Mouse (Mus musculus): ENCODE data around the gene Limk1.

The Limk1 gene

DNA sequence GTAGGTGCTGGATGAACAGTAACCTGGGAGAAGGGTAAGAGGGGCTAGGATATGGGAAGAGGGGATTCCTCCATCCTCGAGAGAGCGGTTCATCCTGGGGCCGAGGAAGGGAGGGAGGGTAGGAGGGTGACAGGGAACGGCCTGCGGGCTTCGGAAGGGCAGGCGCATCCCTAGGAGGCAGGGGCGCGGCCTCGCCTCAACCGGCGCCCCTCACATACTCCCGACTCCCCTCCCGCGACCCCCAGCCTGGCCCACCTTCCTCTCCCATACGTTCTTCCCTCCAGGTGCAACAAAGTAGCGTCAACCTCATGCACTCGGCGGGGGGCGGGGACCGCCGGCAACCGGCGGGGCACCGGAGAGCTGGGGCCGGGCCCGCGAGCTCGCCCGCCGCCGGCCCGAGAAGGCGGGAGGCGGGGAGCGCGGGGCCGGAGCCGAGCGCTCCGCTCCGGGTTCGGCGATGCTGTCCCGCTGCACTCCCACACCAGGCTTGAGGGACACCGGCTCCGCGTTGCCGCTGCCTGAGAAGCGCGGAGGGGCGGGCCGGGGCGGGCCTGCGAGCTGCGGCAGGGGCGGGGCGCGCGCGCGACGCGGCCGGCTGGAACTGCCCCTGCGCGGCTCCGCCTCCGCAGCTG, at the start of gene Limk1:
Limk1 (minus strand) TSS at position 513 of the 632 bp plus-strand sequence.
- DNase-seq: no peak

- no peak for DNase-seq
Observed at GRCm38 (mm10) chr5:134734920-134735319, 46.5 kb upstream of the Limk1 start.

DNA sequence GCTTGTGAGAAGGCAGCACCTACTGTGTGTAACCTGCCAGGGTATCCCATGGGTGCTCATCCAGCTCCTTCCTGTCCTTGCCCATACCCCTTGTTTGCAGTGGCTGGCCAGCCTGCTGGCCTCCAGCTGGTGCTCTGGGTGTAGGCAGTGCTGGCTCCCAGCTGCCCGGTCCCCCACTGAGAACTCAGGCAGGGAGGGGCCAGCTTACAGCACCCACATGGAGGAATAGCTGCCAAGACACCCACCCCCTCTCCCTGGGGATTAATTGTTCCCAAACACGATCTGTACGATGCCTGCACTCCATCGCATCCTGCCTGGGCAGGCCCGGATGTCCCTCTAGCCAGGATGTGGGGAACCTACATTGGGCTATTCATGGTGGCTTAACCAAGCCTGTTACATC, 45.7 kb upstream of the Limk1 start:
- DNase-seq: no peak

GRCm38 (mm10) chr5:134733241-134733640, 44.8 kb upstream of the Limk1 start:
- no peak for DNase-seq

GRCm38 (mm10) chr5:134729124-134729523, 40.7 kb upstream of the Limk1 start:
- peak in 1 of 2 experiments; percentile 39 for DNase-seq

GRCm38 (mm10) chr5:134728535-134728934, 40.1 kb upstream of the Limk1 start:
- DNase-seq: no peak

- no peak for DNase-seq
Observed at GRCm38 (mm10) chr5:134727001-134727639, 38.7 kb upstream of the Limk1 start.

DNA sequence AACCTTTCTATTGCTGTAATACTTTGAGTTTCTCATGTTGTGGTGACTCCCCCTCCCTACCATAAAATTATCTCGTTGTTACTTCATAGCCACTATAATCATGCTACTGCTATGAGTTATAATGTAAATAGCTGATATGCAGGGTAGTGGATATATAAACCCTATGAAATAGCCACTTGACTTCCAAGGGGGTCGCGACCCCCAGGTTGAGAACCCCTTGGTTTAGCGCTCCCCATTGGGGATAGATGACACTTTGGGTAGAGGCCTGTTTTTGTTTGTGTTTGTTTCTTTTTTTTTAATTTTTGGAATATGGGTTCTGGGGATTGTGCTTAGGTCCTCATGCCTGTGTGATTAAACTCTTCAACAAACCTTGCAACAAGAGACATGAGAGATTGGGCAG, 36.9 kb upstream of the Limk1 start:
- no peak for DNase-seq

GRCm38 (mm10) chr5:134720058-134720457, 31.7 kb upstream of the Limk1 start:
- DNase-seq: no peak

DNA sequence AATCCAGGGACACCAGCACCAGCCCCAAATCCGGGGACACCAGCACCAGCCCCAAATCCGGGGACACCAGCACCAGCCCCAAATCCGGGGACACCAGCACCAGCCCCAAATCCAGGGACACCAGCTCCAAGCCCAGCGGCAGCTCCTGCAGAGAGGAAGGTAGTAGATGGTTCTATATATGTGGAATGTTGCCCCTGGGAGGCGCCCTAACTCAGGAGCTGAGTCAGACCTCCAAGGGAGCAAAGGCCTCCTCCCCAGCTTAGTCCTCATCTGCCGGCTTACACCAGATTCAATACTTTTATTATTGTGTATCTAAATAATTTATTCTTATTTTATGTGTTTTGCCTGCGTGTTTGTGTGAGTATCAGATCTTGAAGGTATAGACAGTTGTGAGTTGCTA, 22.7 kb upstream of the Limk1 start:
- DNase-seq: no peak

GRCm38 (mm10) chr5:134709275-134709674, 20.9 kb upstream of the Limk1 start:
- peak; percentile 23 to 46 for DNase-seq

DNA sequence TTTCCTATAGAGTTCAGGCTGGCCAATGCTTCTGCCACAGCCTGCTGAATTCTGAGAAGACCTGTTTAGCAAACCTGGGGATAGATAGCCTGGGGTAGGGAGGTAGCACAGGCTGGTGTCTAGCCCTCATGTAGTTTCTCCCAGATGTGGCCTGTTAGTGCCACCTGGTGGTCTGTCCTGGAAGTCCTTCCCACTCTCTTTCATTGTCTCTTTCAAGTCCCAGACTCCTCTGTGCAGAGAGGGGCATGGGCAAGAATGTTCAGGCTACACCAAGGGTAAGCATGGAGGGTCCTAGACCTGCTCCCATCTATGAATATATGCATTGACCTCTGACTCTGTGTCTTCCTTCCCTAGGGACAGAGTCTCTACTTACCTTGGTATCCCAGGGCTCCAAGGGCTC, 15.8 kb upstream of the Limk1 start:
- peak; percentile 76 to 83 for DNase-seq

DNA sequence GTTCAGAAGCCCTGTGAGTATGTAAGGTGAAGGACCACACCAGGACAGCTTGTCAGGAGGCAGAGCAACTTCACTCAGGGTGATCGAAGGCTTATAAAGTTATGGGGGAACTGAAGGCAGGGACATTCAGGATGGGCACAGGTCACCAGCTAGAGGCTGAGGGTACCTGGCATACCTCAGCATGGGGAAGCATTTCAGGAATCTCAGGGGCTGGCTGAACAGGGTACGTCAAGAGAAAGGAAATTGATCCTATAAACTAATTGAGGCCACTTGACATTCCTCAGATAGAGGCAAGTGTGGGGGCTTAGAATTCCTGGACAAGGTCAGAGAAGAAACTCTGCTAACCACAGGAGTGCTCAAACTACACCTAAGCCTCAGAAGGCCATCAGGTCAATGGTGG, 7.1 kb upstream of the Limk1 start:
- DNase-seq: no peak

- DNase-seq: no peak
Observed at GRCm38 (mm10) chr5:134695082-134695481, 6.7 kb upstream of the Limk1 start.

DNA sequence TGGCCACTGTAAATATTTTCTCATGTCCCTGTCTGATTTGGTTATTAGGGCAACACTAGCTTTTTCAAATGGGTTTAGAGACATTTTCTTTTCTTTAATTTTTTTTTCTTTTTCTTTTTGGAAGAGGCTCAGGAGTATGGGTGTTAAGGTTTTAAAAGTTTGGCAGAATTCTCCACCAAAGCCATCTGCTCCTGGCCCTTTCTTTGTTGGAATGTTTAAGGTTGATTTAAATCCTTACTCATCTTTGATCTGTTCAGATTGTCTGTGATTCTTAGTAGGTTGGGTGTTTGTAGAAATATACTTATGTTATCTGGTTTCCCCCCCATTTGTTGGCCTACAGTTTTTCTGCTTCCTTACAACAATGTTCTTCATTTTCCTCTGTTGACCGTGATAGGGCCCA, 4.3 kb upstream of the Limk1 start:
- DNase-seq: no peak

DNA sequence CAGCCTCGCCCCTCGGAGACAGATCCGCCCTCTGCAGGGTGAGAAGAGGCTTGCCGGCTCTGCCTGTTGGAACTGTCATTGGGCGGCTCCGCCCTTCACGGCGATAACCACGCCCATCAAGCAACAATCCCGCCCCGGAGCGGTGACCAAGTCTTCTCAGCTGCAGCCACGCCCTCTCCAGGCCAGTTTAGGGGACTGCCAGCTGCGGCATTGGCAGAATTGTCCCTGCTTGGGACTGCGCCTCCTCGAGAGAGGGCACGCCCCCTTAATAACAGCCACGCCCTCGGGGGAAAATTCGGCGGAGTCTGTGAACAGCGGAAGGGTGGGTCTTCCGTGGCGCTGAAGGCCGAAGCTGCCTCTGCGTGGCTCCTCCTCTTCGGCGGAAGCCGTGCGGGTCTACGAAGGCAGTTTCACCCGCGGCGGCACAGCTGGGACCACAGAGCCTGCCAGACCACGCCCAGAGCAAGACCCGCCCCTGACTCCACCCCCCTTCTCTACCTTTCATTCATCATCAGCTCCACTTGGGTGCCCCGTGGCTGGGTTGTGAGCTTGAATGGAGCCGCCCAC, 403 bp upstream of the Limk1 start:
- peak; percentile 96 to 97 for DNase-seq

- no peak for DNase-seq
Observed at GRCm38 (mm10) chr5:134687187-134687586, 1.2 kb downstream of the Limk1 start.

- no peak for DNase-seq
Observed at GRCm38 (mm10) chr5:134686541-134686940, 1.9 kb downstream of the Limk1 start.

DNA sequence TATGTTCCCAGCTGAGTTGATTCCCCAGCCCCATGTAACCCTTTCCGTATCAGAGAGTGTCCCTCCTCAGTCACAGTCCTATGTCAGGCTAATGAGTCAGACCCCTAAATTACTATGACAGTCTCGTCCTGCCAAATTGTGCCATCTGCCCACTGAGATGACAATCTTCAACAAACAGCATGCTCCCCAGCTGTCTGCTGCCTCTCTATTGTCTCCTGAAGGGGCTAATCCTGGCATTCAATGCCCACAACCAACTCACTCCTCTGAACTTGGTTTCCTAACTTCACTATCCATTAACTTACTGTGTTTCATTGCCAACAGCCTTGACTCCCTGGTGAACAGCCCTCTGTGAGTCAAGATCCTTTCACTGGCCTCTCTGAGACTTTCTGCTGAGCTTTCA, 4.0 kb downstream of the Limk1 start:
- DNase-seq: peak; percentile 37 to 52

GRCm38 (mm10) chr5:134683813-134684212, 4.6 kb downstream of the Limk1 start:
- DNase-seq: no peak

GRCm38 (mm10) chr5:134680238-134680637, 8.2 kb downstream of the Limk1 start:
- no peak for DNase-seq

DNA sequence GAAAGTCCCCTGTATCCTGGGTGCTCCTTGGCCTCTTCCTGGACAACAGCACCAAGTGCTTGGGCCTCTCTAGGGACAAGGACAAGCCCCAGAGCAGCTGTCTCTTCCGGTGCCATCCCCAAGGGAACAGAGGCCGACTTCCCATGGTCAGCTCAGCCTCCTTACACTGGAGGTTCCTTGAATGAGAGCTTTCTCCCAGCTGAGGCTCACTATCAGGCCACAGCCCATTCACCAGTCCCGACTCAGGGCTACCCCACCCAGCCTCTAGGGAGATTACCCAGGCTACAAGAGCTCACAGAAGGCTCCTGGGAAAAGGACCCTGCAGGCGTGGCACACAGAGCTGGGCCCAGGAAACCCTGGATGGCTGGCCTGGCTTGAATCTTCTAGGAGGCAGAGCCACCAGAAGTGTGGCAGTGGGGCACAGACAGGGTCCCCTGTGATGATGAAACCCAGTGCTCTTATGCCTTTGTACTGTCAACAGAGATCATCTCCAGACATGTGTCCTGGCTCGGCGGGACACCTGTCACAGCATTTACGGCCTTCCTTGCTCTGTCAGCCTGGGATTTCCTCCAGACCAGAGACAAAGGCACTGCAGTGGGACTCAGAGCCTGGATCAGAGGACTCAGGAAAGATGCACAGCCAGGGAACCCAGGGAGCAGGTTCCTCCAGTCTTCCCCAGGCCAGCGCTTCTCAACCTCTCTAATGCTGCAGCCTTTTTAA, 9.4 kb downstream of the Limk1 start:
- no peak for DNase-seq

GRCm38 (mm10) chr5:134678031-134678430, 10.4 kb downstream of the Limk1 start:
- DNase-seq: no peak

DNA sequence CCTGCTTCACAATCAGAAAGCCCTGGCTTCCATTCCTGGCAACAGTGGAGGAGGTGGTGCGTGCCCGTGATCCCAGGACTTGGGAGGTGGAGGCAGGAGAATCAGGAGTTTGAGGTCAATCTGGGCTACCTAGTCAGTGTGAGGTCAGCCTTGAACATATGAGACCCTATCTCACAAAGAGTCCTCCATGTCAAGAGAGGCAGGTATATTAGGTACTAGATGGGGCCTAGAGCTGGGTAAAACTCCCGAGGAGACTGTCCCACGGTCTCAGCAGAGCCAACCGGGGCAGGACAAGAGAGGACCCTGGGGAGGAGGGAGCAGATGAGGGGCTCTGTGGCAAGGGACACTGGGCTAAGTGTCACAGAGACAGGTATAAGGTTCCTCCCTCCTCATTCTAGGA, 10.9 kb downstream of the Limk1 start:
- DNase-seq: no peak

Measured in cerebellum, postnatal 14 days (tissue).